Mouse (Mus musculus) urinary bladder, postnatal 25 days (tissue): ENCODE measurements around the gene Ryr1.

Experiments used
- DNase-seq: peaks from one replicate; pipeline ENCODE4 v3.0.0; 2022; ENCODE audit warnings: low spot score

The Ryr1 gene

GRCm38 (mm10) chr7:28960354-28961046 is 164.5 kb downstream of the Ryr1 start:
- DNase-seq, result no peak

GRCm38 (mm10) chr7:28959505-28960045 is 165.4 kb downstream of the Ryr1 start:
- no peak for DNase-seq

GRCm38 (mm10) chr7:28958770-28959169 is 166.2 kb downstream of the Ryr1 start:
- DNase-seq, result no peak

- DNase-seq, result no peak
Observed at GRCm38 (mm10) chr7:28957997-28958725, 166.8 kb downstream of the Ryr1 start.

GRCm38 (mm10) chr7:28957286-28957685 is 167.7 kb downstream of the Ryr1 start:
- no peak for DNase-seq

- DNase-seq, result no peak
Observed at GRCm38 (mm10) chr7:28956270-28956669, 168.7 kb downstream of the Ryr1 start.

- no peak for DNase-seq
Observed at GRCm38 (mm10) chr7:28955295-28955897, 169.6 kb downstream of the Ryr1 start.

- DNase-seq, result no peak
Observed at GRCm38 (mm10) chr7:28954773-28955172, 170.2 kb downstream of the Ryr1 start.

GRCm38 (mm10) chr7:28953476-28954376 is 171.3 kb downstream of the Ryr1 start:
- no peak for DNase-seq
